Mouse (Mus musculus): ENCODE measurements around the gene Atp5d.

DNA sequence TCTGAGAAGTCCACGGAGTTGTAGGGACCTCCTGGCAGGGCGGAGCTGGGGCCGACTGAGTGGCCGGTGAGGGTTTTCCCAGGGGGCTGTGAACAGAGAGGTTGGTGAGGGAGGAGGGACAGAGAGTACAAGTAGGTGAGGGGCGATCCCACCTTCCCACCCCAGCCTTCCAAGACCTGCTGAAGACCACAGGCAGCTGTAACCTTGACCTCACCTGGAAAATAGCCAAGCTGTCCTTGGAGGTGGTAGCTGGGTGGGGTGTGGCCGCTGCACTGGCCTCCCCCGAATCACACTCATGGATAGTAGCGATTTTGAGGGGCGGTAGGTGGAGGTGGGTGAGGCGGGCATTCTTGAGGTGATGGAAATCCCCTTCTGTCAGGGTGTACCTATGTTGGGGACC is 3.3 kb upstream of the Atp5d start:
- TF ChIP-seq CTCF (IDR thresholded peaks at IDR 0.05; ENCODE audit: low read depth, low read length): no peak
- TF ChIP-seq POLR2A (IDR thresholded peaks at IDR 0.05; ENCODE audit: insufficient read depth, low read length): no peak
- no peak for TF ChIP-seq EP300 (IDR thresholded peaks at IDR 0.05; ENCODE audit: insufficient read depth, low read depth, low read length)
